Mouse (Mus musculus): ENCODE measurements at regions not wholly inside any gene's neighbourhood (a gene's known extent, or its start where the extent isn't known, plus 50 kb on each side); places are given as distances from the start of the nearest gene placed in this dataset.

- no peaks in the 10 kb centered on the region for H3K36me3 ChIP-seq
- H3K27me3 ChIP-seq (ENCODE audit: low read depth, poor library complexity, severe bottlenecking), result no peaks in the 10 kb centered on the region
- no peak overlapping the region for H3K27ac ChIP-seq
- no peaks in the 10 kb centered on the region for H3K9me3 ChIP-seq (replicated peaks)
- no peak overlapping the region for H3K4me3 ChIP-seq
- no peaks in the 10 kb centered on the region for H3K4me1 ChIP-seq
- 96% methylated on average over 1 of the region's 1 CpGs for WGBS
- no peak for DNase-seq (ENCODE audit: low spot score)
Measured at GRCm38 (mm10) chr1:100551293-100551692, 778.7 kb downstream of the Cntnap5b start.

- Histone ChIP-seq H3K9me3 (replicated peaks) (no peaks in the 10 kb centered on the region), H3K4me3 (no peak overlapping the region), H3K36me3 (no peaks in the 10 kb centered on the region), H3K4me1 (no peaks in the 10 kb centered on the region), H3K27me3 (ENCODE audit: low read depth, poor library complexity, severe bottlenecking) (no peaks in the 10 kb centered on the region), H3K27ac (no peak overlapping the region)
- WGBS, result 34% methylated on average over 2 of the region's 2 CpGs
- DNase-seq (ENCODE audit: low spot score), result peak; percentile 49
Measured at GRCm38 (mm10) chr1:100556937-100557336, 784.4 kb downstream of the Cntnap5b start.

Data from limb, embryonic 10.5 days (tissue).